Comparison of ENCODE assay signal across 19 mouse cellular contexts in the genomic region with DNA sequence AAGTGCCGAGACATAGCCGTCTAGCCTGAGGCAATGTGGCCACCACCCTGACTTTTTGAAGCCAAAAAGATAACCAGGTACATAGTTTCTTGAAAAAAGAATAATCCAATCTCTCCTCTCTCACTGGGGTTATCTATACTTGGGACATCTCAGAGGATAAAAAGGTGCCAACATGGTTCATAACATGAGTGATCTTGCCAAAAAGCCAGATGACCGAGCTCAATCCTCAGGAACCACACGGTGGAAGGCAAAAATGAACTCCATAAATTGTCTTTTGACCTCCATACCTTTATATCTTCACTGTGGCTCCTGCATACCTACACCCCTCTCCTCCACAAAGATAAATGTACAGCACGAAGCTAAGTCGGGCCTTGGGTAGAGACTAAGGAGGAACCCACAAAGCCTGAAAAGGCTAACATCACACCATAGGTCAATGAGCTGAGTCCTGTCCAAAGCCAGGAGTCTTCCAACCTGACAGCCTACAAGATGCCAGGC. TPM values are rescaled to one million over a fixed set of nuclear protein-coding genes. Genes with fewer than 3 reads are reported as not detected.
DNase-seq lines count a peak whose midpoint lies in the region; ATAC-seq and TF ChIP-seq lines count a peak whose summit lies in the region.
"Had no signal": no experiment of that assay in that cellular context is flagged by ENCODE, and none has a peak within 500 bp of the region (broad histone marks: within the 10 kb centered on the region; RNA-seq: fewer than 3 reads in every experiment).

No protein-coding gene starts in this region.

- no peaks in the 10 kb centered on the region for H3K9me3 ChIP-seq in kidney, embryonic 15.5 days (replicated peaks)
- H3K9me3 ChIP-seq: embryonic facial prominence, embryonic 12.5 days; forebrain, embryonic 15.5 days; heart, embryonic 15.5 days; hindbrain, embryonic 10.5 days; intestine, embryonic 15.5 days had no signal

- H3K36me3 ChIP-seq in kidney, embryonic 15.5 days: peaks cover 16% of the 10 kb centered on the region
- H3K36me3 ChIP-seq: intestine, embryonic 15.5 days had no signal

- WGBS in kidney, embryonic 15.5 days: 92% methylated on average over 6 of the region's 6 CpGs

- H3K4me3 ChIP-seq in layer of hippocampus, adult 2 months: no peak overlapping the region
- no peak overlapping the region for H3K4me3 ChIP-seq in kidney, embryonic 15.5 days (replicated peaks)
- H3K4me3 ChIP-seq: embryonic facial prominence, embryonic 12.5 days; forebrain, embryonic 15.5 days; heart, adult 2 months; heart, embryonic 15.5 days; hindbrain, embryonic 10.5 days; intestine, embryonic 15.5 days had no signal

- H3K9ac ChIP-seq in kidney, embryonic 15.5 days: no peak overlapping the region
- H3K9ac ChIP-seq: embryonic facial prominence, embryonic 12.5 days; forebrain, embryonic 15.5 days; heart, embryonic 15.5 days; hindbrain, embryonic 14.5 days; intestine, embryonic 15.5 days had no signal

- DNase-seq in cerebellum, adult 18-20 months: peak; percentile 25 to 40
- no peak for DNase-seq in cerebellum, postnatal 4 days (ENCODE audit: low spot score in 2 of 2)
- DNase-seq in layer of hippocampus, adult 2 months (ENCODE audit: low spot score in 2 of 2): no peak
- no peak for DNase-seq in layer of hippocampus, adult 11-12 months (ENCODE audit: low spot score)
- peak; percentile 71 for DNase-seq in cerebellum, adult 9-10 months
- DNase-seq: adrenal gland, postnatal 10 days; heart, adult 2 months; heart, postnatal 14 days had no signal

- no peaks in the 10 kb centered on the region for H3K27me3 ChIP-seq in kidney, embryonic 15.5 days
- H3K27me3 ChIP-seq: embryonic facial prominence, embryonic 12.5 days; forebrain, embryonic 15.5 days; heart, embryonic 15.5 days; intestine, embryonic 15.5 days had no signal

- ATAC-seq in monocyte, adult 5-6 weeks (replicated peaks; ENCODE audit: insufficient number of reproducible peaks, low FRiP score, low TSS enrichment, poor library complexity, severe bottlenecking): no peak
- no peak for ATAC-seq in kidney, embryonic 15.5 days (replicated peaks; ENCODE audit: low FRiP score)
- ATAC-seq: forebrain, embryonic 15.5 days; intestine, embryonic 15.5 days had no signal

- peak overlapping the region; percentile 80 for H3K27ac ChIP-seq in layer of hippocampus, adult 2 months
- no peak overlapping the region for H3K27ac ChIP-seq in kidney, embryonic 15.5 days
- H3K27ac ChIP-seq: embryonic facial prominence, embryonic 12.5 days; forebrain, embryonic 15.5 days; heart, adult 2 months; heart, embryonic 15.5 days; hindbrain, embryonic 10.5 days; hindbrain, embryonic 14.5 days; intestine, embryonic 15.5 days had no signal

- peaks cover 12% of the 10 kb centered on the region for H3K4me1 ChIP-seq in kidney, embryonic 15.5 days

- no peak for TF ChIP-seq CTCF in layer of hippocampus, adult 2 months (conservative IDR thresholded peaks at IDR 0.05)

- H3K4me2 ChIP-seq in kidney, embryonic 15.5 days: no peak overlapping the region
- H3K4me2 ChIP-seq: embryonic facial prominence, embryonic 12.5 days; forebrain, embryonic 15.5 days; heart, embryonic 11.5 days; heart, embryonic 15.5 days; hindbrain, embryonic 14.5 days; intestine, embryonic 15.5 days had no signal

RNA-seq across cellular contexts. Expression of a gene that starts 4.0 kb away (rescaled TPM):
- 100 to 1,000 TPM; 360 to 370 TPM for total RNA-seq in layer of hippocampus, adult 2 months (2021)
- total RNA-seq in monocyte, adult 5-6 weeks (2017): 6.0 to 25.3 TPM (median 10.9 TPM) in 3 replicates
- 45.9 and 56.9 TPM in 2 replicates for polyA plus RNA-seq in kidney, embryonic 15.5 days (2015; fragmentation: Nextera tagmentation; extraction: Ambion mirVana)
- total RNA-seq: MEL had no signal

RNA-seq across cellular contexts. Expression of a gene that starts 22.5 kb away (rescaled TPM):
- total RNA-seq in layer of hippocampus, adult 2 months (2021): under 1 TPM in 1 of 2 experiments, not detected in 1; 0.23 TPM
- not detected in 3 replicates for total RNA-seq in monocyte, adult 5-6 weeks (2017)
- polyA plus RNA-seq in kidney, embryonic 15.5 days (2015; fragmentation: Nextera tagmentation; extraction: Ambion mirVana): 2.0 and 4.4 TPM in 2 replicates
- total RNA-seq: MEL had no signal
- polyA plus RNA-seq: forebrain, embryonic 11.5 days; hindbrain, embryonic 14.5 days had no signal

RNA-seq across cellular contexts. Expression of a gene that starts 23.3 kb away (rescaled TPM):
- total RNA-seq in layer of hippocampus, adult 2 months (2021): 10 to 100 TPM; 82.7 to 86.2 TPM
- total RNA-seq in monocyte, adult 5-6 weeks (2017): 20.2 to 29.2 TPM (median 28.0 TPM) in 3 replicates
- polyA plus RNA-seq in kidney, embryonic 15.5 days (2015; fragmentation: Nextera tagmentation; extraction: Ambion mirVana): 44.7 and 47.7 TPM in 2 replicates

RNA-seq across cellular contexts. Expression of a gene that starts 55.9 kb away (rescaled TPM):
- total RNA-seq in layer of hippocampus, adult 2 months (2021): 100 to 1,000 TPM; 140 to 142 TPM
- 4.9 to 26.3 TPM (median 23.4 TPM) in 3 replicates for total RNA-seq in monocyte, adult 5-6 weeks (2017)
- polyA plus RNA-seq in kidney, embryonic 15.5 days (2015; fragmentation: Nextera tagmentation; extraction: Ambion mirVana): 28.4 and 37.2 TPM in 2 replicates

Comparison
In these comparisons a context has a peak if more than half of its experiments do, and no peak if none do; other contexts are left out.
1. DNase-seq: peak in cerebellum, adult 18-20 months (2 of 2) and cerebellum, adult 9-10 months (single experiment); none in cerebellum, postnatal 4 days (0 of 2), layer of hippocampus, adult 2 months (0 of 2) and layer of hippocampus, adult 11-12 months (single experiment).
2. RNA of a gene that starts 4.0 kb away (total RNA-seq): 360 to 370 TPM in layer of hippocampus, adult 2 months; 6.0 to 25.3 TPM in monocyte, adult 5-6 weeks; every median in the first group is over 10 times any median in the second.